Mouse (Mus musculus): ENCODE measurements around the gene Lage3. TPM values are rescaled to one million over a fixed set of nuclear protein-coding genes. Genes with fewer than 3 reads are reported as not detected.

The Lage3 gene
- polyA plus RNA-seq, 1 experiment from 2014 or later, result 93.9 TPM

DNA sequence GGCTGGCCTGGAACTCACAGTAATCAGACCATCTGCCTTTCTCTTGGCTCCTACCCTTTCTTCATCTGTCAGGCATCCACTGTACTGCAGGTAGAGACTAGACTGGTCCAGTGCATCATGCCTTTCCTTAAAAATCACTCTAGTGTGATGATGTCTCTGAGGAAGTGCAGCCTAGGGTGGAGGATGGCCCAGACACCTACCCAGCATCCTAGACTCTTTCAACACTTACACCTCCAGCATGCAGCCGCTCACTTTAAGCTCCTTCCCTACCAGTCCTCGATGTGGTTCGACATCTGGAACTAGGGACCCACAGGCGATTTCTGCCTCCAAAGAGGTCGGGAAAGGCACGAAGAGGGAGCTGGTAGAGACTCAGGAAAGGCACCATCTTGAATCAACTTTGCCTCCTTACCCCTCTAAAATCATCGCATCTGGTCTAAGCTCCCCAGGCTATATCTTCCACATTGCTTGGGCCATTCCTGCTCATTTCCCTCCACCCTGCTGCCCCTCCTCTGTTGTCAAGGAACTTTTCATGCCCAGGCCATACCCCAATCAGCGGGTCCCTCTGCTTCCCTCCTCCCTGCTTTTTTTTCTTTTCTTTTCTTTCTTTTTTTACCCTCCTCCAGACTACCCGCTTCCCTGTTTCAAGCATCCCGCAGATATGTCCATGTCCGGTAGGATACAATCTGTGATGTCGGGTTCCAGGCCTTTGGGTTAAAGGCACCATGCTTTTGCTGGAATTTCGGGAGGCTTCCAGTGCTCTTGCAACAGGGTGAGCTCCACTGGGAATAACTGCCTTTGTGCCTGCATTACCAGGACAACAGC lies 562 bp downstream of the Lage3 start:
- no peak for ATAC-seq (ENCODE audit: insufficient number of reproducible peaks, low FRiP score)
- 21% methylated on average over 13 of the region's 13 CpGs for WGBS
- H3K27ac ChIP-seq (ENCODE audit: poor library complexity, severe bottlenecking), result peak overlapping the region; percentile 33; the same call in 1 of the 2 replicates
- no peaks in the 10 kb centered on the region for H3K27me3 ChIP-seq (replicated peaks)
- no peaks in the 10 kb centered on the region for H3K9me3 ChIP-seq (replicated peaks)
- H3K9ac ChIP-seq, result peak overlapping the region; percentile 74
- H3K4me3 ChIP-seq, result peak overlapping the region; percentile 59
- H3K4me2 ChIP-seq, result peak overlapping the region; percentile 73
- no peaks in the 10 kb centered on the region for H3K4me1 ChIP-seq (replicated peaks)
- H3K36me3 ChIP-seq, result no peaks in the 10 kb centered on the region

DNA sequence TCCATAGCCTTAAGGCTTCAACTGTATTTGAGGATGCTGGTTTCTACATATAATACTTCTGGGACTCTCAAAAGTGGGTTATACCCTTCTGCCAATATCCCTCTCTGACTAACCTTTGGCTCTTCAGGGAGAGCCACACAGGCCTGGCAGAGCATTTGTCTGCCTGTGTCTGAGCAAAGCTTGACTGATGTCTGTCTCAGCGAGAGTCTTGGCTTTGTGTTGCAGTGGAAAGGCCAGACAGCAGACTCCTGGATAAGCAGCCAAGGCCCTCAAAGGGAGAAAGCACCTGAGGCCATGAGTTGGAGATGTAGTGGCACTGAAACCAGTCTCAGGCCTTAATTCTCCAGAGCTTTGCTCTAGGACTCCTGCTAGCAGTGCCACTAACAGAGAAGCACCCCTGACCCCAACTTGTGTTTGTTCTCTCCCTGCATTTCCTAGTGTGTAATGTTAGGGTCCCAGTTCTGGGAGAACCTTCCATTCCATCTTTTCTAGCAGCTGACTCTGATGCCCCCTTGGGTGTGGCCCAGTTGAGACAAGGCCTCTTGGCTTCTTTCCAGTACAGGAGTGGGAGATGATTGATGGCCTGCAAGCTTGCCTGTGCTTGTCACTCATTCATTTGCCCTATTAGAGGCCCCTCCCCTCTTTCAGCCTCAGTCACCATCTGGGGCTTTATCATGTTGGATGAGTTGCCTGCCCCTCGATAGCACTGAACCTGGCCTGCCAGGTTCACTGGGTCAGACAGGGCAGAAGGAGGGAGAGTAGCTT lies 23.1 kb downstream of the Lage3 start:
- Histone ChIP-seq H3K9me3 (replicated peaks) (0 out of 2 replicates have a peak, but pooled peaks cover 5% of the 10 kb centered on the region), H3K4me2 (peak overlapping the region; percentile 86), H3K9ac (peak overlapping the region; percentile 81; the same call in 1 of the 2 replicates), H3K4me1 (replicated peaks) (peaks cover 20% of the 10 kb centered on the region), H3K36me3 (peaks cover 19% of the 10 kb centered on the region), H3K4me3 (peak overlapping the region; percentile 59; the same call in 1 of the 2 replicates), H3K27ac (ENCODE audit: poor library complexity, severe bottlenecking) (no peak overlapping the region; the same call in 1 of the 2 replicates), H3K27me3 (replicated peaks) (no peaks in the 10 kb centered on the region)
- 50% methylated on average over 2 of the region's 2 CpGs for WGBS
- ATAC-seq (ENCODE audit: insufficient number of reproducible peaks, low FRiP score), result no peak

- Histone ChIP-seq H3K4me1 (replicated peaks) (peaks cover 20% of the 10 kb centered on the region), H3K9ac (peak overlapping the region; percentile 81), H3K4me3 (peak overlapping the region; percentile 59), H3K36me3 (peaks cover 13% of the 10 kb centered on the region), H3K27ac (ENCODE audit: poor library complexity, severe bottlenecking) (peak overlapping the region; percentile 64; the same call in 1 of the 2 replicates), H3K9me3 (replicated peaks) (0 out of 2 replicates have a peak, but pooled peaks cover 5% of the 10 kb centered on the region), H3K4me2 (peak overlapping the region; percentile 86), H3K27me3 (replicated peaks) (no peaks in the 10 kb centered on the region)
- WGBS, result 21% methylated on average over 10 of the region's 10 CpGs
- ATAC-seq (ENCODE audit: insufficient number of reproducible peaks, low FRiP score), result no peak
Measured at GRCm38 (mm10) chrX:74329215-74329671, 24.2 kb downstream of the Lage3 start.

DNA sequence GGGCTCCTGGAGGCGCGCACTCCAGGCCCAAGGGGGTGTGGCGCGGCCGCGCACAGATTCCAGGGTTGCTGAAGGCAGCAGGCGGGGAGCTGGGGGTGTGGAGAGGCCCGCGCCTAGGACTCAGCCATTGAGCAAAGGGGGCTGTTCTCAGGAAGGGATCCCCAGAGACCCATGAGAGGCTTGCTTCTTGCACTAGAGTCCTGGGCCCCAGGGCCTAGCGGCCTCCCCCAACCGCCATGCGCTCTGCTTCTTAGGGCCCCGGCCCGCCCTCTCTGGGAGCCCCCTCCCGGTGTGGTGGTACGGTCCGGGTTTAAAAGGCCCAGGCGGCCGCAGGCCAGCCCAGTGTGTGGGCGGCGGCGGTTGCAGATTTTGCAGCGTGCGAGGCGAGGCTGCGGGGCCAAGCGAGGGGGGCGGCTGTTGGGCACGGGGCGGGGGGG lies 24.7 kb downstream of the Lage3 start, which contains the start of gene Plxna3:
Plxna3 (plus strand) TSS at position 342 of the 437 bp plus-strand sequence.
- peak within 1 kb of the TSS; percentile 59 for H3K4me3 ChIP-seq

DNA sequence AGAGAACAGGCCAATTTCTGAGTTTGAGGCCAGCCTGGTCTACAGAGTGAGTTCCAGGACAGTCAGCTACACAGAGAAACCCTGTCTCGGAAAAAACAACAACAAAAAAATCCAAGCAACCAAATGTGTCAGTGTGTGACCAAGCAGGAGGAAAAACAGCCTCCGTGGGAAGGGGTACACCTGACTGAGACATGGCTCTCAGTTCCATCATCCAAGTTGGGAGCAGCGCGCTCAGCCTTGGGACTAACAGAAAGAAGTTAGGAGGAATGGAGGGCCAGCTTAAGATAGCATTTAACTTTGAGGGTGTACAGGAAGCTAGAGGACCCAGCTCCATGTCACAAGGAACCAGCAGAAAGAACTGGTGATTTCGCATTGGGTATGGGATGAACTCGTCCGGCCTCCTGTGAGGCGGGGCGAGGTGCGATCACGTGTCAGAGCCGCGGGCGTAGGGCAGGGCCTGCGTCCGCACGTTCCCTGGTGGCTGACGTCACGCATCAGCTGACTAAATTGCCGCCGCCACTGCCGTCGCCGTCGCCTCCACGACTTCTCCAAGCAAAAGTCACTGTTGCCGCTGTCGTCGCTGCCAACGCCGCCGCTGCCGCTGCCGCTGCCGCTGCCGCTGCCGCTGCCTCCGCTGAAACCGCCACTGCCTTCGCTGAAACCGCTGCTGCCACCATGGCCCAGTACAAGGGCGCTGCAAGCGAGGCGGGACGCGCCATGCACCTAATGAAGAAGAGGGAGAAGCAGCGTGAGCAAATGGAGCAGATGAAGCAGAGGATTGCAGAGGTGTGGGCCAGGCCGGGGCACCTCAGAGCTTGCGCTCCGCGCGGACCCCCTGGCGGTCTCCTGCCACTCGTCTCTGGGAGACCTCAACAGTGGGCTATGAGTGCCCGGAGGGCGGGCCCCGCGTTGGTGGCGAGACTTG lies 40.6 kb downstream of the Lage3 start, which contains the start of gene Fam50a:
Fam50a (plus strand) TSS at position 494 of the 925 bp plus-strand sequence.
- peak within 1 kb of the TSS; percentile 76 for H3K9ac ChIP-seq
- H3K4me1 ChIP-seq (replicated peaks), result peaks cover 11% of the 10 kb centered on the region; the same call in 1 of the 2 replicates
- no peaks in the 10 kb centered on the region for H3K27me3 ChIP-seq (replicated peaks)
- no peaks in the 10 kb centered on the region for H3K9me3 ChIP-seq (replicated peaks)
- peaks cover 52% of the 10 kb centered on the region for H3K36me3 ChIP-seq
- H3K4me2 ChIP-seq, result peak within 1 kb of the TSS; percentile 76
- H3K27ac ChIP-seq (ENCODE audit: poor library complexity, severe bottlenecking), result peak within 1 kb of the TSS; percentile 73
- 13% methylated on average over 59 of the region's 59 CpGs for WGBS
- H3K4me3 ChIP-seq, result peak within 1 kb of the TSS; percentile 59
- peak; percentile 97 for ATAC-seq (ENCODE audit: insufficient number of reproducible peaks, low FRiP score)

More for the DNA sequence above, 24.7 kb downstream of the Lage3 start, which contains the start of gene Plxna3:
- Histone ChIP-seq H3K27me3 (replicated peaks) (no peaks in the 10 kb centered on the region), H3K27ac (ENCODE audit: poor library complexity, severe bottlenecking) (peak within 1 kb of the TSS; percentile 64; the same call in 1 of the 2 replicates), H3K4me2 (peak within 1 kb of the TSS; percentile 86), H3K9ac (peak within 1 kb of the TSS; percentile 81), H3K4me1 (replicated peaks) (peaks cover 20% of the 10 kb centered on the region), H3K36me3 (peaks cover 8% of the 10 kb centered on the region), H3K9me3 (replicated peaks) (0 out of 2 replicates have a peak, but pooled peaks cover 2% of the 10 kb centered on the region)
- peak; percentile 88 for ATAC-seq (ENCODE audit: insufficient number of reproducible peaks, low FRiP score)
- WGBS, result 15% methylated on average over 30 of the region's 30 CpGs

GRCm38 (mm10) chrX:74304867-74305700 lies 48.3 kb downstream of the Lage3 start, which contains the start of gene Gdi1:
Gdi1 (plus strand) TSS chrX:74304998.
- Histone ChIP-seq H3K27me3 (replicated peaks) (no peaks in the 10 kb centered on the region), H3K27ac (ENCODE audit: poor library complexity, severe bottlenecking) (peak within 1 kb of the TSS; percentile 94), H3K4me1 (replicated peaks) (peaks cover 9% of the 10 kb centered on the region; the same call in 1 of the 2 replicates), H3K9ac (peak within 1 kb of the TSS; percentile 90), H3K36me3 (peaks cover 77% of the 10 kb centered on the region), H3K9me3 (replicated peaks) (no peaks in the 10 kb centered on the region), H3K4me2 (peak within 1 kb of the TSS; percentile 86), H3K4me3 (peak within 1 kb of the TSS; percentile 70)
- ATAC-seq (ENCODE audit: insufficient number of reproducible peaks, low FRiP score), result peak; percentile 90
- WGBS, result 12% methylated on average over 41 of the region's 41 CpGs

Small RNA genes lying within 50 kb of the gene (microRNA-seq; reads per million reads assigned to microRNA genes)
- not detected for gene Mir7092

Other genes with a start within 250 kb of the Lage3 start
- gene Opn1mw, start 226.2 kb downstream of the Lage3 start, polyA plus RNA-seq (2016; fragmentation: Nextera tagmentation; extraction: Ambion mirVana), result not detected in 2 replicates
- gene Mecp2, start 218.3 kb downstream of the Lage3 start, polyA plus RNA-seq (2016; fragmentation: Nextera tagmentation; extraction: Ambion mirVana), result 12.0 and 14.0 TPM in 2 replicates
- not detected in 2 replicates for gene Tex28, start 185.8 kb downstream of the Lage3 start, polyA plus RNA-seq (2016; fragmentation: Nextera tagmentation; extraction: Ambion mirVana)
- not detected in 2 replicates for gene Tktl1, start 176.4 kb downstream of the Lage3 start, polyA plus RNA-seq (2016; fragmentation: Nextera tagmentation; extraction: Ambion mirVana)
- 226 and 227 TPM in 2 replicates for gene Flna, start 103.8 kb downstream of the Lage3 start, polyA plus RNA-seq (2016; fragmentation: Nextera tagmentation; extraction: Ambion mirVana)
- 16.8 and 17.3 TPM in 2 replicates for gene Emd, start 98.9 kb downstream of the Lage3 start, polyA plus RNA-seq (2016; fragmentation: Nextera tagmentation; extraction: Ambion mirVana)
- 437 and 446 TPM in 2 replicates for gene Rpl10, start 82.8 kb downstream of the Lage3 start, polyA plus RNA-seq (2016; fragmentation: Nextera tagmentation; extraction: Ambion mirVana)
- gene Taz, start 71.7 kb downstream of the Lage3 start, polyA plus RNA-seq (2016; fragmentation: Nextera tagmentation; extraction: Ambion mirVana), result 70.5 and 71.3 TPM in 2 replicates
- 10.2 and 10.8 TPM in 2 replicates for gene Dnase1l1, start 71.3 kb downstream of the Lage3 start, polyA plus RNA-seq (2016; fragmentation: Nextera tagmentation; extraction: Ambion mirVana)
- gene Atp6ap1, start 56.5 kb downstream of the Lage3 start, polyA plus RNA-seq (2016; fragmentation: Nextera tagmentation; extraction: Ambion mirVana), result 125 and 128 TPM in 2 replicates
- 167 and 174 TPM in 2 replicates for gene Gdi1, start 48.6 kb downstream of the Lage3 start, polyA plus RNA-seq (2016; fragmentation: Nextera tagmentation; extraction: Ambion mirVana)
- gene Fam50a, start 40.6 kb downstream of the Lage3 start, polyA plus RNA-seq (2016; fragmentation: Nextera tagmentation; extraction: Ambion mirVana), result 53.1 and 55.1 TPM in 2 replicates
- gene Plxna3, start 24.6 kb downstream of the Lage3 start, polyA plus RNA-seq (2016; fragmentation: Nextera tagmentation; extraction: Ambion mirVana), result 9.6 and 9.8 TPM in 2 replicates
- gene Ubl4a, start 19.6 kb upstream of the Lage3 start, polyA plus RNA-seq (2016; fragmentation: Nextera tagmentation; extraction: Ambion mirVana), result 57.4 and 58.2 TPM in 2 replicates
- gene Slc10a3, start 19.7 kb upstream of the Lage3 start, polyA plus RNA-seq (2016; fragmentation: Nextera tagmentation; extraction: Ambion mirVana), result 13.5 and 13.7 TPM in 2 replicates
- 25.7 and 26.8 TPM in 2 replicates for gene Fam3a, start 39.7 kb upstream of the Lage3 start, polyA plus RNA-seq (2016; fragmentation: Nextera tagmentation; extraction: Ambion mirVana)
- 25.6 and 29.4 TPM in 2 replicates for gene Ikbkg, start 39.7 kb upstream of the Lage3 start, polyA plus RNA-seq (2016; fragmentation: Nextera tagmentation; extraction: Ambion mirVana)
- 18.5 TPM in 2 replicates for gene G6pdx, start 75.6 kb upstream of the Lage3 start, polyA plus RNA-seq (2016; fragmentation: Nextera tagmentation; extraction: Ambion mirVana)
- gene Gm6880, start 127.8 kb upstream of the Lage3 start, polyA plus RNA-seq (2016; fragmentation: Nextera tagmentation; extraction: Ambion mirVana), result not detected in 2 replicates
- not detected in 2 replicates for gene Olfr1326-ps1, start 221.3 kb upstream of the Lage3 start, polyA plus RNA-seq (2016; fragmentation: Nextera tagmentation; extraction: Ambion mirVana)
- gene Olfr1325, start 239.1 kb upstream of the Lage3 start, polyA plus RNA-seq (2016; fragmentation: Nextera tagmentation; extraction: Ambion mirVana), result not detected in 2 replicates